Mouse (Mus musculus): Measurements from ENCODE around the gene Kcnh4. TPM values are rescaled to one million over a fixed set of nuclear protein-coding genes. Genes with fewer than 3 reads are reported as not detected.
"Not testable (repeated sequence)": the region's sequence is repeated elsewhere in the genome, so short reads cannot be mapped to it uniquely, and the experiment has no call there.

The Kcnh4 gene
- polyA plus RNA-seq (2015; fragmentation: Nextera tagmentation; extraction: Ambion mirVana) = not detected in 2 replicates

DNA sequence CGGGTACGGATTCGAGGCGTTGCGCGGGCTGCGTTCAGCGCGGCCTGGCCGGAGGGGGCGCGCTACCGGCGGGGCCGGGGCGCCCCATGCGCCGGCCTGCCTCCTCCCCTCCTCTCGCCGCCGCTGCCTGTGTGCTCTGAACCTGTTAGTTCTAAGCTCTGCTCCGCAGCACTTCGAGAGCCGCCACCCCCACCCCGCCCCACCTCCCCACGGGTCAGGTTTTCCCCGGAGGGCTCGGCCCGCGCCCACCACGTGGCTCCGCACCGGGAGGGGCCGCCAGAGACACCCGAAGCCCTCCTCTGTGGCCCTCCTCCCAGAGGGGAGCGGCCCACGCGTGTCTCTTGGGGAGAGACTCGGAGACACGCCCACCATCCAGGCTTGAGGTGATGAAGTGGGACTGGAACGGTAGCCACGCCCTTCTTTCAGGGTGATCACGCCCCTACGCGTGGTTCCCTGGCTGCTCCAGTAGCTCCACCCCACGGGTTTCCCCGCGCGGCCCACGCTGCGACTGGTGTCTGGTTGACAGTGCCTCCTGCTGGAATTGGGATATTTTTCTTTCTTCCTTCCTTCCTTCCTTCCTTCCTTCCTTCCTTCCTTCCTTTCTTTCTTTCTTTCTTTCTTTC, at the start of gene Kcnh4:
Gene Kcnh4, minus strand, starts transcription at position 332 of the 623 bp plus-strand sequence.
- peak; percentile 50 for ATAC-seq (ENCODE audit: low read depth)
- WGBS (ENCODE audit: insufficient replicate concordance) = under 1% methylated on average over 49 of the region's 51 CpGs
- H3K9ac ChIP-seq (ENCODE audit: low read depth, low read length) = no peak within 1 kb of the TSS

DNA sequence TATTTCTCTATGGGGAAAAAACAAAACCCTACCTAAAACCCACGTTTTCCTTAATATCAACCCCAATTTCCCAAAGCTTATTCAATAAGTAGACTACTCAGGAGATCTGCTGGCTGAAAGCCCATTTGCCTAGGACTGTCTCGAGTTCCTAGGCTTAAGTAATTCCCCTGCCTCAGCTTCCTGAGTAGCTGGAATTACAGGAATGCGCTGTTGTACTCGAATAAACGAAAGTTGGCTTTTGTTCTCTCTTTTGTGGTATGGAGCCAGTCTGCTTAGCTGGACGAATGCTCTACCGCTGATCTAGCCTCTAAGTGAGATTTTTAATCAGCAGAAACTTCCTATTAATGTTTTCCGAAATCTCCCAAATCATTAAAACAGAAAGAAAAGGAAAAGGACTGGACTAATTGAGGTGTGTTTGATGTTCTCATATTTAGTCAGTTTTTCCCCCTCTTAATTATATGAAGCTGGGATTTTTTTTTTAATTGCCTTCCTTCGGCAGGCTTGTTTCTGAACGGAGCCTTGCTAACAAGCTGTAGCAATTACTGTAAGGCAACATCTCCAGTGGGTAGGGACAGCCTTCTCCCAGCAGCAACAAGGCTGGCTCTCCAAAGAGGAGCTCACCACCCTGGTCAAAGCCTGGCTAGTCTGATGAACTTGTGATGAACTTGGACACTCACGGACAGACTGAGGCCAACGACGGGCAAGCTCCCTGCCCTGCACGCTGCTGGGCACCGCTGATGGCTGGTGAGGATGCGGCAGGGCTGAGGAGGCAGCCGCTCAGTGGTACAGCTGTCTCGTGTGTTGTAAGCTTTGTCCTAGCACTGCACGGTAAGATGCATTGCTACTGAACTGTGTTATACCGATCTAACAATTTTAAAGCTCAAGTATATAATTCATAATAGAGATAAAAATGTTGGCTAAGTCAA, 46.9 kb upstream of the Kcnh4 start:
- Histone ChIP-seq H3K27me3 (ENCODE audit: control insufficient read depth, insufficient read depth, low read depth, low read length) (no peaks in the 10 kb centered on the region), H3K27ac (ENCODE audit: low read length) (no peak overlapping the region), H3K4me1 (ENCODE audit: control insufficient read depth, low read depth, low read length) (no peaks in the 10 kb centered on the region; the same call in 1 of the 2 replicates), H3K9ac (ENCODE audit: low read depth, low read length) (no peak overlapping the region), H3K4me3 (ENCODE audit: low read depth, low read length) (no peak overlapping the region), H3K4me2 (ENCODE audit: low read depth, low read length) (no peak overlapping the region), H3K36me3 (ENCODE audit: control insufficient read depth, insufficient read depth) (peaks cover 34% of the 10 kb centered on the region), H3K9me3 (replicated peaks; ENCODE audit: control insufficient read depth, low read length) (no peaks in the 10 kb centered on the region)
- ATAC-seq (ENCODE audit: low read depth) = no peak
- 77% methylated on average over 20 of the region's 20 CpGs for WGBS (ENCODE audit: insufficient replicate concordance)

More for the DNA sequence above, at the start of gene Kcnh4:
- peak within 1 kb of the TSS; percentile 63 for H3K4me2 ChIP-seq (ENCODE audit: low read depth, low read length)
- H3K36me3 ChIP-seq (ENCODE audit: control insufficient read depth, insufficient read depth) = no peaks in the 10 kb centered on the region
- H3K4me1 ChIP-seq (ENCODE audit: control insufficient read depth, low read depth, low read length) = peaks cover 16% of the 10 kb centered on the region
- no peaks in the 10 kb centered on the region for H3K9me3 ChIP-seq (replicated peaks; ENCODE audit: control insufficient read depth, low read length)
- H3K27ac ChIP-seq (ENCODE audit: low read length) = no peak within 1 kb of the TSS
- H3K27me3 ChIP-seq (ENCODE audit: control insufficient read depth, insufficient read depth, low read depth, low read length) = peaks cover 48% of the 10 kb centered on the region
- H3K4me3 ChIP-seq (ENCODE audit: low read depth, low read length) = peak within 1 kb of the TSS; percentile 47

DNA sequence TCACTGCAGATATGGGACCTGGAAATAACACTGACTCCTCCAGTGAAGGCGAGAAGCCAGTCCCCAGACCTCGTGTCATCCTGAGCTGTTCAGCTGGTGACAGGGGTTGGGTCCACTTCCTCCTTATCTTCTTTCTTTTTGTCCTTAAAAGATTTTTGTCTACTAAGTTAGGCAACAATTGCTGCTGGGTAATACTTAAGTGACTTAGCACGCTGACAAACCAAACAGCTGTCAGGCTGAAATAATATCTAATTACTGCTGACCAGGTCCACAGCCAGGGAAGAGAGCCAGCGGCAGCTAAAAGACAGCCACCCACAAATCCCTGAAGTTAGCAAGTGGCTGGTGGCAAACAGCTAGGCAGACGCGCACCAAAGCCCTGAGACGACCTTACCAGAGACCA, 45.8 kb upstream of the Kcnh4 start:
- H3K36me3 ChIP-seq (ENCODE audit: control insufficient read depth, insufficient read depth) = peaks cover 39% of the 10 kb centered on the region
- no peak for ATAC-seq (ENCODE audit: low read depth)
- 62% methylated on average over 7 of the region's 7 CpGs for WGBS (ENCODE audit: insufficient replicate concordance)
- H3K9me3 ChIP-seq (replicated peaks; ENCODE audit: control insufficient read depth, low read length) = no peaks in the 10 kb centered on the region
- H3K4me3 ChIP-seq (ENCODE audit: low read depth, low read length) = no peak overlapping the region
- H3K4me2 ChIP-seq (ENCODE audit: low read depth, low read length) = no peak overlapping the region
- H3K9ac ChIP-seq (ENCODE audit: low read depth, low read length) = no peak overlapping the region
- H3K27ac ChIP-seq (ENCODE audit: low read length) = no peak overlapping the region
- no peaks in the 10 kb centered on the region for H3K27me3 ChIP-seq (ENCODE audit: control insufficient read depth, insufficient read depth, low read depth, low read length)
- no peaks in the 10 kb centered on the region; the same call in 1 of the 2 replicates for H3K4me1 ChIP-seq (ENCODE audit: control insufficient read depth, low read depth, low read length)

DNA sequence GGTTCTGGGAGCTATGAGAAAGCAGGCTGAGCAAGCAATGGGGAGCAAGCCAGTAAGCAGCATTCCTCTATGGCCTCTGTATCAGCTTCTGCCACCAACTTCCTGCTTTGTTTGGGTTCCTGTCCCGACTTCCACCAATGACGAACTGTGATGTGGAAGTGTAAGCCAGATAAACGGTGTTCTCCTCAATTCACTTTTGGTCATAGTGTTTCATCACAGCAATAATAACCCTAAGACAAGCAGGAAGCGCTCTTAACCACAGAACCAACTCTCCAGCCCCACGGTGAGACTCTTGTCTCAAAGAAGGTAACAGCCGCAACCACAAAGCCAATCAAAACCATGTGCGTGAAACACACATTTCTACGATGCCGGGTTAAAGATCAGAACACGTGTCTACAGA, 44.7 kb upstream of the Kcnh4 start:
- Histone ChIP-seq H3K36me3 (ENCODE audit: control insufficient read depth, insufficient read depth) (peaks cover 39% of the 10 kb centered on the region), H3K27me3 (ENCODE audit: control insufficient read depth, insufficient read depth, low read depth, low read length) (no peaks in the 10 kb centered on the region), H3K4me2 (ENCODE audit: low read depth, low read length) (no peak overlapping the region), H3K4me3 (ENCODE audit: low read depth, low read length) (no peak overlapping the region), H3K9ac (ENCODE audit: low read depth, low read length) (no peak overlapping the region), H3K9me3 (replicated peaks; ENCODE audit: control insufficient read depth, low read length) (no peaks in the 10 kb centered on the region), H3K27ac (ENCODE audit: low read length) (no peak overlapping the region), H3K4me1 (ENCODE audit: control insufficient read depth, low read depth, low read length) (no peaks in the 10 kb centered on the region)
- no peak for ATAC-seq (ENCODE audit: low read depth)
- 62% methylated on average over 10 of the region's 10 CpGs for WGBS (ENCODE audit: insufficient replicate concordance)

DNA sequence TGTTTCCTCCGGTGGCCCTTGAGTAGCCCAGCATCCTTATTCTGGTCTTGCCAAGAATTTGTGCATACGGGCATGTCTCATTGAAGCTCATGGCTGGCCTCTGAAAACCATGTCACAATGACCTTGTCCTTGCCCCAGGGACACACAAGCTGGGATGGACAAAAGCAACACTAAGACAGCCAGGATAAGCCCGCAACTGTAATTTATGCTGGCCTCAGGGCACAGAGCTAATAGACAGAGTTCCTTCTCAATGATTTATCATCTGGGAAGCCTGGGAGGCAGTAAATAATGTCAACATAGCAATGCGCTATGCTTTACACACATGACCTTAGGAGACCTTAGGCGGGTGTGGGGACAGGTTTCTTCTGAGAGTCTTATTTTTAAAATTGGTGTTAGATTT, 39.7 kb upstream of the Kcnh4 start:
- H3K9ac ChIP-seq (ENCODE audit: low read depth, low read length) = no peak overlapping the region
- no peaks in the 10 kb centered on the region for H3K27me3 ChIP-seq (ENCODE audit: control insufficient read depth, insufficient read depth, low read depth, low read length)
- WGBS (ENCODE audit: insufficient replicate concordance) = 82% methylated on average over 5 of the region's 5 CpGs
- ATAC-seq (ENCODE audit: low read depth) = no peak
- H3K4me1 ChIP-seq (ENCODE audit: control insufficient read depth, low read depth, low read length) = no peaks in the 10 kb centered on the region
- no peak overlapping the region for H3K4me2 ChIP-seq (ENCODE audit: low read depth, low read length)
- H3K4me3 ChIP-seq (ENCODE audit: low read depth, low read length) = no peak overlapping the region
- peaks cover 32% of the 10 kb centered on the region for H3K36me3 ChIP-seq (ENCODE audit: control insufficient read depth, insufficient read depth)
- no peaks in the 10 kb centered on the region for H3K9me3 ChIP-seq (replicated peaks; ENCODE audit: control insufficient read depth, low read length)
- no peak overlapping the region for H3K27ac ChIP-seq (ENCODE audit: low read length)

DNA sequence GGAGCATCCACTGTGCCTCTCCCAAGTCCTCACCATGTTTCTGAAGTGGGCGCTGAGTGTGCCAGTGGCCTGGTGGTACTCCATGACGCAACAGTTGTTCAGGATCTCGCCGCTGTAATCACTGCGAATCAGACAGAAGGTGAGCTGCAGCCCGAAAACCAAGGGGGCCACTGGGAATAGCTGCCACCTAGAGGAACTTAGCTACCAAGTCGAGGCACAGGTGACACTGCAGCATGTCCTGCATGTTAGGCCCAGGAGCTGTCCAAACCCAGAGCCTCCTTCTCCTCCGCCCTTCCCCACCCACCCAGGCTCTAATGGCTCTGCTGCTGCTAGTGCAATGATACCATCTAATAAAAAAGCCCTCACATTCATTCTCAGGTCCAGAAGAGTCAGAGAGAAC, 36.8 kb upstream of the Kcnh4 start:
- no peak for ATAC-seq (ENCODE audit: low read depth)
- Histone ChIP-seq H3K27me3 (ENCODE audit: control insufficient read depth, insufficient read depth, low read depth, low read length) (no peaks in the 10 kb centered on the region), H3K4me2 (ENCODE audit: low read depth, low read length) (no peak overlapping the region), H3K9me3 (replicated peaks; ENCODE audit: control insufficient read depth, low read length) (no peaks in the 10 kb centered on the region), H3K4me1 (ENCODE audit: control insufficient read depth, low read depth, low read length) (no peaks in the 10 kb centered on the region), H3K9ac (ENCODE audit: low read depth, low read length) (no peak overlapping the region), H3K4me3 (ENCODE audit: low read depth, low read length) (no peak overlapping the region), H3K27ac (ENCODE audit: low read length) (no peak overlapping the region), H3K36me3 (ENCODE audit: control insufficient read depth, insufficient read depth) (peaks cover 4% of the 10 kb centered on the region)
- WGBS (ENCODE audit: insufficient replicate concordance) = 78% methylated on average over 8 of the region's 8 CpGs

DNA sequence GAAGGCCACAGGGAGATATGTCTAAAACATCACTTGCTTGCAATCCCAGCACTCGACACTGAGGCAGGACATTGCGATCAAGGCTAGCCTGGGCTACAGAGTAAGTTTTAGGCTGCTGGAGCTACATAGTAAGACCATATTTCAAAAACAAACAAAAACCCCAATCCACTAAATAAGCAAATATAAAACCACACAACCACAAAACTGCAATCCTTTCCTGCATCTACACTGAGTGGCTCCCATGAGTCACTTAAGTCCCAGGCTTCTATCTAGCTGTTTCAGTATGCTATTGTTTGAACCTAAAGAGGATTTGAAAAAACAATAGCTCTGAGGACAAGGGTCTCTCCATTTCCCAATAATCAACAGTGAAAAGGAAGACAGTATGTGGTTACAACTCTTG, 35.6 kb upstream of the Kcnh4 start:
- Histone ChIP-seq H3K4me1 (ENCODE audit: control insufficient read depth, low read depth, low read length) (no peaks in the 10 kb centered on the region), H3K27ac (ENCODE audit: low read length) (no peak overlapping the region), H3K36me3 (ENCODE audit: control insufficient read depth, insufficient read depth) (no peaks in the 10 kb centered on the region; the same call in 1 of the 2 replicates), H3K4me2 (ENCODE audit: low read depth, low read length) (no peak overlapping the region), H3K9ac (ENCODE audit: low read depth, low read length) (no peak overlapping the region), H3K9me3 (replicated peaks; ENCODE audit: control insufficient read depth, low read length) (no peaks in the 10 kb centered on the region), H3K4me3 (ENCODE audit: low read depth, low read length) (no peak overlapping the region), H3K27me3 (ENCODE audit: control insufficient read depth, insufficient read depth, low read depth, low read length) (no peaks in the 10 kb centered on the region)
- WGBS (ENCODE audit: insufficient replicate concordance) = 89% methylated on average over 2 of the region's 2 CpGs
- ATAC-seq (ENCODE audit: low read depth) = no peak

DNA sequence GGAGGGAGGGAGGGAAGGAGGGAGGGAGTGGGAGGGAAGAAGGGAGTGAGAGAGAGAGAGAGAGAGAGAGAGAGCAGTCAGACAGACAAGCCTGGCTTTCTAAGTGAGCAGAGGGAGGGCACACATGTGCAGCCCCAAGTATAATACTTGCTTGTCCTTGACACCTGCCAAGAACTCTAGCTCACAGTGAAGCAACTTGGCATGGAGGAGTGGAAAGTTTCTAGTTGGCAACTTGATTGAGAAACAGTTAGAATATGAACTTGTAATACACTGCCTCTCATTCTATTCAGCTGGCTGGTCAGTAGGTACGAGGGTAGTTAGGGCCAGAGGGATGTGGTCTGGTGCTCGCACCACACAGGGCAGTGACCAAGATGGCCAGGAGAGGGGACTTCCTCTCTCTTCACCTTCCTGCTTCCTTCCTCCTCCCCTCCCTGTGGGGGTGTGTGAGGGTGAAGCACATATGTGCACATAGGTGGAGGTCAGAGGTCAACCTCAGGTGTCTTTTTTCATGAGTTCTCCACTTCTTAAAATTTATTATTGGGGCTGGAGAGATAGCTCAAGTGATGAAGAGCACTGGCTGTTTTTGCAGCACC, 31.8 kb upstream of the Kcnh4 start:
- Histone ChIP-seq H3K4me1 (ENCODE audit: control insufficient read depth, low read depth, low read length) (no peaks in the 10 kb centered on the region), H3K27ac (ENCODE audit: low read length) (no peak overlapping the region), H3K9me3 (replicated peaks; ENCODE audit: control insufficient read depth, low read length) (no peaks in the 10 kb centered on the region), H3K36me3 (ENCODE audit: control insufficient read depth, insufficient read depth) (peaks cover 17% of the 10 kb centered on the region), H3K4me2 (ENCODE audit: low read depth, low read length) (no peak overlapping the region), H3K9ac (ENCODE audit: low read depth, low read length) (no peak overlapping the region), H3K27me3 (ENCODE audit: control insufficient read depth, insufficient read depth, low read depth, low read length) (no peaks in the 10 kb centered on the region), H3K4me3 (ENCODE audit: low read depth, low read length) (no peak overlapping the region)
- 53% methylated on average over 2 of the region's 2 CpGs for WGBS (ENCODE audit: insufficient replicate concordance)
- no peak for ATAC-seq (ENCODE audit: low read depth)

DNA sequence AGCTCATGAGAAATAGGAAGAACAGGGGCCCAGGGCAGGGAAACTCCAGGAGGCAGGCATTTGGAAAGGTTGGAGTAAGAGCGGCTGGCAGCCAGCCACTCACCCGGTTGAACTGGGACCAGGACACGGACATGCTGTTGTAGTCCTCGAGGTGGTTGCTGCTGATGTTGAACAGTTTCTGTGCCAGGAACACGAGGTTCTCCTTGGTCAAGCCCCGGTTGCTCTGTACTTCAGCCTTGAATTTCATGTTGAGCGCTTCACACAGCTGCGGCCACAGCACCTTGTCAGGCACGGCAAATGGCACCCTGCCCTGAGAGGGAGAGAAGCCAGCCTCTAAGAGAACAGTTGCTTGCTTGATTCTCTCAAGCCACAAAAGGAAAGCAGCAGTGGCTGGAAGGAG, 30.9 kb upstream of the Kcnh4 start:
- H3K4me1 ChIP-seq (ENCODE audit: control insufficient read depth, low read depth, low read length) = not testable (repeated sequence)
- 83% methylated on average over 9 of the region's 9 CpGs for WGBS (ENCODE audit: insufficient replicate concordance)

More for the DNA sequence above, 30.9 kb upstream of the Kcnh4 start:
- H3K9ac ChIP-seq (ENCODE audit: low read depth, low read length); H3K27ac ChIP-seq (ENCODE audit: low read length); ATAC-seq (ENCODE audit: low read depth); H3K4me2 ChIP-seq (ENCODE audit: low read depth, low read length); H3K9me3 ChIP-seq (replicated peaks; ENCODE audit: control insufficient read depth, low read length); H3K27me3 ChIP-seq (ENCODE audit: control insufficient read depth, insufficient read depth, low read depth, low read length); H3K4me3 ChIP-seq (ENCODE audit: low read depth, low read length): not testable (repeated sequence)
- H3K36me3 ChIP-seq (ENCODE audit: control insufficient read depth, insufficient read depth) = peaks cover 25% of the 10 kb centered on the region

Data from liver, embryonic 16.5 days (tissue).